Mouse (Mus musculus): ENCODE results near the gene Gm3633. TPM values are rescaled to one million over a fixed set of nuclear protein-coding genes. Genes with fewer than 3 reads are reported as not detected.
"Not testable (repeated sequence)": the region's sequence is repeated elsewhere in the genome, so short reads cannot be mapped to it uniquely, and the experiment has no call there.

Gm3633 gene
- polyA plus RNA-seq (2014; fragmentation: Nextera tagmentation; extraction: Ambion mirVana): not detected in 2 replicates

DNA sequence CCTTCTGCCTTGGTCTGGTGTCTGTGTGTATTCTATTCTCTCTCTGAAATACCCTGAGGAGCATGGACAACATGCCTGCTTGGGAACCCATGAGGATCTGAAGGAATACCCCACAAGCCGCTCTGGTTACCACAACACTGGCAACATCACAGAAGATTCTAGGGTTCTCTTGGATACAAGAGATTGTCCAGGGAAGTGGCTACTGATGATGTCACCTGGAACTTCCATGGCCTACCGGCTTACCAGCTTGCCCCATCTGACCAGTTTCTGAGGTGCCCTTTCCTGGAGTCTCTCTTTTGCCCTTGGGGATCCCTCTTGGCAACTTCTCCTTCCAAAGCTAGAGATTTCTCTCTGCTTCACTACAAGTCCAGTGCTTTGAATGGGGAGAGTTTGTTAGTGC is at the start of gene Gm3633:
Gm3633 (minus strand) TSS at position 101 of the 400 bp plus-strand sequence.
- not testable (repeated sequence) for H3K27ac ChIP-seq (replicated peaks; ENCODE audit: low read depth, low read length); ATAC-seq (ENCODE audit: insufficient number of reproducible peaks, low FRiP score, low TSS enrichment, low read depth); H3K4me1 ChIP-seq (ENCODE audit: control insufficient read depth, insufficient read depth, low read length); H3K9me3 ChIP-seq (ENCODE audit: control insufficient read depth, low read length); H3K4me2 ChIP-seq (ENCODE audit: low read depth, severe bottlenecking); H3K4me3 ChIP-seq (ENCODE audit: low read depth, low read length); H3K9ac ChIP-seq (ENCODE audit: low read length); H3K27me3 ChIP-seq (ENCODE audit: control insufficient read depth, insufficient read depth, low read length); H3K36me3 ChIP-seq (ENCODE audit: control insufficient read depth, insufficient read depth, low read length); DNase-seq (ENCODE audit: low spot score)
- WGBS: 60% methylated on average over 1 of the region's 2 CpGs

DNA sequence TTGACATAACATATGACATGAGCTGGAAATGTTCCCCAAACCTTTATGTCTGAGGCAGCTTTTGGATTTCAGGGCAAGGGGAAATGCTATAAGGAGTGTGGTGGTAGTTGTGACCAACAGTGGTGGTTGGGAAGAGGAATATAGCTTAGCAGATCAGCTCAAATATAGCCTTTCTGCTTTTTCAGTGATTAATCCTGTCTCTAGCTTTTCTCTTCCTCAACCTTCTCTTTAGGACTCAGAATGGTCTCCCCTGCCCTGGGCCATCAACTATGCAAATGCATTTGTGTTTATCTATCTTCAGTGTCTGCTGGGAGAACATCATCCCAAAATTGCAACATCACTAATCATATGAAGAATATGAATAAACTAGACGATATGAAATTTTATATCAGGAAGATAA is 13.9 kb upstream of the Gm3633 start, which contains the start of gene Gm10378:
Gm10378 (plus strand) TSS at position 301 of the 400 bp plus-strand sequence.
- H3K4me3 ChIP-seq (ENCODE audit: low read depth, low read length); DNase-seq (ENCODE audit: low spot score); ATAC-seq (ENCODE audit: insufficient number of reproducible peaks, low FRiP score, low TSS enrichment, low read depth); H3K36me3 ChIP-seq (ENCODE audit: control insufficient read depth, insufficient read depth, low read length); H3K9me3 ChIP-seq (ENCODE audit: control insufficient read depth, low read length); H3K9ac ChIP-seq (ENCODE audit: low read length); H3K27ac ChIP-seq (replicated peaks; ENCODE audit: low read depth, low read length); H3K4me2 ChIP-seq (ENCODE audit: low read depth, severe bottlenecking); H3K27me3 ChIP-seq (ENCODE audit: control insufficient read depth, insufficient read depth, low read length); H3K4me1 ChIP-seq (ENCODE audit: control insufficient read depth, insufficient read depth, low read length): not testable (repeated sequence)
- WGBS: no CpG with 5 or more reads among the region's 1 CpGs

DNA sequence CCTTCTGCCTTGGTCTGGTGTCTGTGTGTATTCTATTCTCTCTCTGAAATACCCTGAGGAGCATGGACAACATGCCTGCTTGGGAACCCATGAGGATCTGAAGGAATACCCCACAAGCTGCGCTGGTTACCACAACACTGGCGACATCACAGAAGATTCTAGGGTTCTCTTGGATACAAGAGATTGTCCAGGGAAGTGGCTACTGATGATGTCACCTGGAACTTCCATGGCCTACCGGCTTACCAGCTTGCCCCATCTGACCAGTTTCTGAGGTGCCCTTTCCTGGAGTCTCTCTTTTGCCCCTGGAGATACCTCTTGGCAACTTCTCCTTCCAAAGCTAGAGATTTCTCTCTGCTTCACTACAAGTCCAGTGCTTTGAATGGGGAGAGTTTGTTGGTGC is 41.9 kb downstream of the Gm3633 start, which contains the start of gene Gm17124:
Gm17124 (minus strand) TSS at position 101 of the 400 bp plus-strand sequence.
- not testable (repeated sequence) for H3K4me2 ChIP-seq (ENCODE audit: low read depth, severe bottlenecking); ATAC-seq (ENCODE audit: insufficient number of reproducible peaks, low FRiP score, low TSS enrichment, low read depth); H3K4me1 ChIP-seq (ENCODE audit: control insufficient read depth, insufficient read depth, low read length); H3K4me3 ChIP-seq (ENCODE audit: low read depth, low read length); H3K27ac ChIP-seq (replicated peaks; ENCODE audit: low read depth, low read length); H3K9ac ChIP-seq (ENCODE audit: low read length); H3K27me3 ChIP-seq (ENCODE audit: control insufficient read depth, insufficient read depth, low read length); DNase-seq (ENCODE audit: low spot score); H3K9me3 ChIP-seq (ENCODE audit: control insufficient read depth, low read length); H3K36me3 ChIP-seq (ENCODE audit: control insufficient read depth, insufficient read depth, low read length)
- WGBS: no CpG with 5 or more reads among the region's 3 CpGs

Small RNA genes lying within 50 kb of the gene (microRNA-seq; reads per million reads assigned to microRNA genes)
- gene Gm23620: not detected
- gene Gm25228: not detected

Other genes with a start within 250 kb of the Gm3633 start
- not detected in 2 replicates for gene Gm8005, start 202.2 kb downstream of the Gm3633 start, polyA plus RNA-seq (2014; fragmentation: Nextera tagmentation; extraction: Ambion mirVana)
- not detected in 2 replicates for gene Gm8011, start 178.0 kb downstream of the Gm3633 start, polyA plus RNA-seq (2014; fragmentation: Nextera tagmentation; extraction: Ambion mirVana)
- not detected in 2 replicates for gene Gm8020, start 139.6 kb downstream of the Gm3633 start, polyA plus RNA-seq (2014; fragmentation: Nextera tagmentation; extraction: Ambion mirVana)
- gene Gm8024, start 117.6 kb downstream of the Gm3633 start, polyA plus RNA-seq (2014; fragmentation: Nextera tagmentation; extraction: Ambion mirVana): not detected in 2 replicates
- gene Gm17124, start 42.0 kb downstream of the Gm3633 start, polyA plus RNA-seq (2014; fragmentation: Nextera tagmentation; extraction: Ambion mirVana): not detected in 2 replicates
- not detected in 2 replicates for gene Gm10378, start 14.0 kb upstream of the Gm3633 start, polyA plus RNA-seq (2014; fragmentation: Nextera tagmentation; extraction: Ambion mirVana)
- not detected in 2 replicates for gene Gm3015, start 126.9 kb upstream of the Gm3633 start, polyA plus RNA-seq (2014; fragmentation: Nextera tagmentation; extraction: Ambion mirVana)
- gene Gm10377, start 156.1 kb upstream of the Gm3633 start, polyA plus RNA-seq (2014; fragmentation: Nextera tagmentation; extraction: Ambion mirVana): not detected in 2 replicates
- not detected in 2 replicates for gene Gm21977, start 211.6 kb upstream of the Gm3633 start, polyA plus RNA-seq (2014; fragmentation: Nextera tagmentation; extraction: Ambion mirVana)